Mouse (Mus musculus) megakaryocyte progenitor cell, adult 5-6 weeks (primary cell): ENCODE measurements around the gene Sparc. TPM values are rescaled to one million over a fixed set of nuclear protein-coding genes. Genes with fewer than 3 reads are reported as not detected.
A peak's percentile ranks its signal among the peaks of the same experiment; 100 is the strongest.

Experiments
- ATAC-seq: replicated peaks from 2 replicates; pipeline ENCODE4 v1.8.0; 2016; ENCODE audit warnings: mild to moderate bottlenecking, moderate TSS enrichment, inconsistent platforms; ENCODE audit not compliant: poor library complexity
- total RNA-seq, 2 experiments: library from RNA; stranded (forward) in 1 of 2; stranded (reverse) in 1 of 2; fragments of 157-497, 149-512 nt in 1 of 2; fragments of 200-1000 nt in 1 of 2; gene quantifications; 2 replicates each; pipeline versions ENCODE4 v1.2.3 to v1.2.4; 2015 to 2017

Sparc gene
- total RNA-seq, 2 experiments from 2014 or later = not detected

- no peak for ATAC-seq
Observed at GRCm38 (mm10) chr11:55410005-55410404, 13.0 kb downstream of the Sparc start.

- no peak for ATAC-seq
Observed at GRCm38 (mm10) chr11:55407133-55407532, 15.8 kb downstream of the Sparc start.

GRCm38 (mm10) chr11:55405601-55406469, 17.1 kb downstream of the Sparc start:
- ATAC-seq = no peak

- ATAC-seq = no peak
Observed at GRCm38 (mm10) chr11:55404659-55405457, 18.1 kb downstream of the Sparc start.

GRCm38 (mm10) chr11:55400863-55401262, 22.1 kb downstream of the Sparc start:
- no peak for ATAC-seq

GRCm38 (mm10) chr11:55398371-55398770, 24.6 kb downstream of the Sparc start:
- ATAC-seq = no peak

- no peak for ATAC-seq
Observed at GRCm38 (mm10) chr11:55397441-55397840, 25.5 kb downstream of the Sparc start.

- ATAC-seq = no peak
Observed at GRCm38 (mm10) chr11:55397036-55397435, 25.9 kb downstream of the Sparc start.

GRCm38 (mm10) chr11:55395073-55395642, 27.8 kb downstream of the Sparc start:
- peak; percentile 76 for ATAC-seq

- peak; percentile 41 for ATAC-seq
Observed at GRCm38 (mm10) chr11:55394592-55394991, 28.4 kb downstream of the Sparc start.

- no peak for ATAC-seq
Observed at GRCm38 (mm10) chr11:55392474-55392873, 30.5 kb downstream of the Sparc start.

GRCm38 (mm10) chr11:55389778-55390177, 33.2 kb downstream of the Sparc start:
- ATAC-seq = peak; percentile 67

- ATAC-seq = no peak
Observed at GRCm38 (mm10) chr11:55387576-55387975, 35.4 kb downstream of the Sparc start.

- ATAC-seq = peak; percentile 98
Observed at GRCm38 (mm10) chr11:55386424-55387063, 36.4 kb downstream of the Sparc start.

GRCm38 (mm10) chr11:55383463-55384045, 39.4 kb downstream of the Sparc start:
- no peak for ATAC-seq

GRCm38 (mm10) chr11:55380908-55381307, 42.1 kb downstream of the Sparc start:
- peak; percentile 46 for ATAC-seq

- no peak for ATAC-seq
Observed at GRCm38 (mm10) chr11:55378371-55378770, 44.6 kb downstream of the Sparc start.

GRCm38 (mm10) chr11:55373838-55374237, 49.1 kb downstream of the Sparc start:
- ATAC-seq = peak; percentile 64

GRCm38 (mm10) chr11:55373373-55373772, 49.6 kb downstream of the Sparc start:
- ATAC-seq = no peak

- no peak for ATAC-seq
Observed at GRCm38 (mm10) chr11:55372001-55372400, 51.0 kb downstream of the Sparc start.

- no peak for ATAC-seq
Observed at GRCm38 (mm10) chr11:55369093-55369471, 53.9 kb downstream of the Sparc start.
